Mouse (Mus musculus): Measurements from ENCODE around the gene Htr3a. TPM values are rescaled to one million over a fixed set of nuclear protein-coding genes. Genes with fewer than 3 reads are reported as not detected.

The Htr3a gene
- total RNA-seq, 2 experiments from 2014 or later, result 3.2 to 5.0 TPM

- DNase-seq, result no peak
- intact Hi-C loops (cut with DNase I), result no loop called here
Measured at GRCm38 (mm10) chr9:48849531-48849930, 61.4 kb downstream of the Htr3a start.

Other genes starting within 250 kb of the Htr3a start
- 10 to 100 TPM; 28.9 to 29.6 TPM for gene Zbtb16, start 74.9 kb downstream of the Htr3a start, total RNA-seq (2021)
- not detected for gene Htr3b, start 53.9 kb upstream of the Htr3a start, total RNA-seq (2021)
- 10 to 100 TPM; 39.3 to 45.1 TPM for gene Usp28, start 74.3 kb upstream of the Htr3a start, total RNA-seq (2021)
- 10 to 100 TPM; 17.8 to 20.9 TPM for gene Zw10, start 144.5 kb upstream of the Htr3a start, total RNA-seq (2021)
- 1 to 10 TPM in 1 of 2 experiments, under 1 TPM in 1; 0.46 to 1.0 TPM for gene Tmprss5, start 170.2 kb upstream of the Htr3a start, total RNA-seq (2021)

All from left cerebral cortex, postnatal 4 days (tissue).